Mouse (Mus musculus): Measurements from ENCODE around the gene Arf6.
"Not testable (repeated sequence)": the region's sequence is repeated elsewhere in the genome, so short reads cannot be mapped to it uniquely, and the experiment has no call there.

Arf6 gene

DNA sequence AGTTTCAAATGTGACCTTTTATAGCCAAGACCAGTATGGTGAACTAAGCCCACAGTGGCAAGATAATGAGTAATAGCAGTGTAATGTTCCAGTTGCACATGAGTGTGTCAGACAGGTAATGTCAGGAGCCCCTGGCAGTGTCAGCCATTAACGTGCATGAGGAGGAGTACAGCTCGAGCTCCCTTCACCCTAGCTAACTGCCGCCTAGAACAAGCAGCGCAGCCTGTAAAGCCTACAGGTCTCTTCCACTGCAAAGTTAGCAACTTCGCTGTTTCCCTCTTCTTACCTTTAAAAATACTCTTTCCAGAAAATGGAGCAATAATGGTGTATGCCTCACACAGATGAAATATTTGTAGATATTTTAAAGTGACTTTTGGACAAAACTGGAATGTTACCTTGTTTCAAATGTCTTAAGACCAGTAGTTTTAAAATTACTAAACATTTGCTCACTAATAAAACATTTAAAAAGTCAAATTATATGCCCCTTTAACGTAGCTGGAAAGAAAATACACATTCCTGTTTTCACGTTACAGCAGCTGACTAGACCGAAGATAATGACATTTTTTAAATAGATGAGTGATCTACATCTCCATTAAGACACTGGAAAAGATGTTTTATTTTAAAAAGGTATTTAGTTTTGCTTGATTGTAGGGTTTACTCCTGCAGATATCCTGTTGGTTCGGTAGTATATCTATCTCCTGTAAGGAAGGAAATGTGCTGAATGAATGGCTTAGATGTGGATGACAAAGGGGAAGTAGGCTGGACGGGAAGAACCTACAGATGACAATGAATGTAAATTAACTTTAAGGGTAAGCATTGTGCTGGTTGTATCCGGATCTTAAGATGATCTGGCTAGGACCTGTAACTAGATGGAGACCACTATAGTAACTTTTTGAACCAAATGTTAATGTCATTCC lies 2.2 kb downstream of the Arf6 start:
- DNase-seq (ENCODE audit: low spot score): no peak

GRCm38 (mm10) chr12:69376132-69376531 lies 4.2 kb downstream of the Arf6 start:
- DNase-seq (ENCODE audit: low spot score): no peak

DNA sequence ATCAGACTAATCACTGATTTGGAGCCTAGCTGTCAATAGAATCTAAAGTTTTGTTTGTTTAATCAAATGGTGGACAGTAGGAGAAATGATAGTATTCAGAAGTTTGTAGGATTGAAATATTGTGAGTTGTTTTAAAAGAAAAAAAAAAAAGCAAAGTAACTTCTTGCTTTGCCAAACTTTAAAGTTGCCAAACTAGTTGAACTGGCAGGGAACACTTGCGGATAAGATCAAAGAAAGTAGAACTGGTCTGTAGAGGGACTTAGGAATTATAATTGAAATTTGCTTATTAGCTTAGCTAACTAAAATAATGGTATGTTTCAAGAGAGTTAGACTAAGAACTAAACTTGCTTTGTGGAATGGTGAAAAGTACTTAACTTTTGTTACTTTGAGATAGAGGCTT lies 5.2 kb downstream of the Arf6 start:
- DNase-seq (ENCODE audit: low spot score): no peak

DNA sequence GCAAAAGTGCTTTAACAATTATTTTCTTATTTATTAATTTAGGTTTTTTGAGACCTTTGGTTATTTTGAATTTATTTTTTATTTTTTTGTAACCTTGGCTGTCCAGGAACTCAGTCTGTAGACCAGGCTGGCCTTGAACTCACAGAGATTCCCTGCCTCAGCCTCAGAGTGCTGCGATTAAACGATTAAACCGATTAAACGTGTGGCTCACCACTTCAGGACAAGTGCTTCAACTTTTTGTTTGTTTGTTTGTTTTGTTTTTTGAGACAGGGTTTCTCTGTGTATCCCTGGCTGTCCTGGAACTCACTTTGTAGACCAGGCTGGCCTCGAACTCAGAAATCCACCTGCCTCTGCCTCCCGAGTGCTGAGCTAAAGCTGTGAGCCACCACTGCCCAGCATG lies 5.7 kb downstream of the Arf6 start:
- not testable (repeated sequence) for DNase-seq (ENCODE audit: low spot score)

GRCm38 (mm10) chr12:69378558-69379454 lies 6.9 kb downstream of the Arf6 start:
- no peak for DNase-seq (ENCODE audit: low spot score)

DNA sequence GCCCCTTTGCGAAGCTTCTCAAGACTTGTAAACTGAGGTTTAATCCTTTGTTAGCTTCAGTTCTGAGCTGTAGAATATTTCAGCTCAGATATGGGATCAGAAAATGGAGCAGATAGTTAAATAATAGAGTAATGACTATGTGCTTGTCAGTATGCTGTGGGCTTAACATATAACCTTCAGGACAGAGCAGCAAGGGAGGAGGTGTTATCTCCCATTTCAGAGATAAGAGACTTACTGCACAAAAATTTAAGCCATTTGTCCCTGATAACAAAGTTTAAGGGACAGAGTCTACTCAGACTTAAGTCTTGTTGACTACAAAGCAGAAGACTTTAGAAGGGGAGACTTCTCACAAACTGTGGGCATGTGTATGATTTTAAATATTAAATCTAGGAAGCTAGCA lies 10.9 kb downstream of the Arf6 start:
- DNase-seq (ENCODE audit: low spot score): no peak

- no peak for DNase-seq (ENCODE audit: low spot score)
Observed at GRCm38 (mm10) chr12:69384606-69385005, 12.7 kb downstream of the Arf6 start.

DNA sequence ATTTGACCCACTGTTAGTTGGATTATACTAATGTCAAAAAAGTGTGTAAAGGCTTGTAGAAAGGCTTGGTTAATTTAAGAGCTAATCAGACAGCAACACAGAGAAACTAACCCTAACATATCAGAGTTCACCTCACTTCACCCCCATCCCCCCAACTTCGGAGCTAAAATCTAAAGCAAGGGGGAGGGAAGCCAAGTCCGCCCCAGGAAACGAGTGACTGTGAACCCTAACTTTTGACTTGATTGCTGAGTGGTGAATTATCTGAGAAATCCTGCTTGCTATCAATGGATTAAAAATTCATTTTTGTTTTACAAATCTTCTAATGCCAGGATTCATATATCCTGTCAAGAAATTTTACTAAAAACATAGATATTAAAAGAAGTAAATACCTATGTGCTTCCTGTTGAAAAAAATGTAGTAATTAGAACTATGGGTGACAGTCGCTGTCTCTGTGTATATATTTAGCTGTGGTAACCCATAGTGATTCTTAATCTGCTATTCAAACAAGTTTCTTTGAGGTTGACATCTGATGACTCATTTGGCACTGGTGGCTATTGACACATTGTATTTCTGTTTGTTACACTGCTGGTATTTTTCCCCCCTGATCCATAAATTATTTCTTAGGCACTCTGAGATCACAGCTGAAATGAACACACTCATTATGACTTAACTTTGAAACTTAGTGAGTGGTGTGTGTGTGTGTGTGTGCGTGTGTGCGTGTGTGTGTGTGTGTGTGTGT lies 13.8 kb downstream of the Arf6 start:
- no peak for DNase-seq (ENCODE audit: low spot score)

GRCm38 (mm10) chr12:69386281-69386732 lies 14.4 kb downstream of the Arf6 start:
- not testable (repeated sequence) for DNase-seq (ENCODE audit: low spot score)

- DNase-seq (ENCODE audit: low spot score): no peak
Observed at GRCm38 (mm10) chr12:69388321-69388869, 16.4 kb downstream of the Arf6 start.

DNA sequence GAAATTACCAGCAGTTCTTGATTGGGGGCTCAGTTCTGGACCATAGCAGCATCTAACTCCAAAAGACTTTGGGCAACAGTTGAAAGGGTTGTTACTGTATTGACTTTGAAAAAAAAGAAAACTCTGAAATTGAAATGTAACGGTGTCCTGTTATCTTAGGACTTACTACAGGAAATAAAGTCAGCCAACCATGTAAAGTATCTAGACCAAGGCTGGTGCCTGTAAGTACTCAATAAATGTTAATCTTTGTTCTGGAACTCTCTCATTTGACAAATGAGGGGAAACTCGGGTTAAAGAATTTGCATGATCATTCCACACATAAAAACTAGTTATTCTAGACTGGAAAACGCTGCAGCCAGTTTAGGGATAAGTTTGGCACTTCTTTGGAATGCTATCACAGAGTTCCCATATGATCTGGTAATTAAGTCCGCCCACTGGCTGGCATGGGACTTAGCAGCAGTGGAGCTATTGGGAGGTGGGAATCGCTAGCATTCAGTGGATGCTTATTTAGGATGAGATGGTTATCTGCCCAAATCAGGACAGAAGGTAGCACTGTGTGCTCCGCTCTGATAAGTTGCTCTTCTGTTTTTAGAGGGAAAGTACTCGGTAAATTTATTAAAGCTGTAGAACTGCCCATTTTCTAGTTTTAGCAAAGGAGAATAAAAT lies 17.5 kb downstream of the Arf6 start:
- DNase-seq (ENCODE audit: low spot score): no peak

DNA sequence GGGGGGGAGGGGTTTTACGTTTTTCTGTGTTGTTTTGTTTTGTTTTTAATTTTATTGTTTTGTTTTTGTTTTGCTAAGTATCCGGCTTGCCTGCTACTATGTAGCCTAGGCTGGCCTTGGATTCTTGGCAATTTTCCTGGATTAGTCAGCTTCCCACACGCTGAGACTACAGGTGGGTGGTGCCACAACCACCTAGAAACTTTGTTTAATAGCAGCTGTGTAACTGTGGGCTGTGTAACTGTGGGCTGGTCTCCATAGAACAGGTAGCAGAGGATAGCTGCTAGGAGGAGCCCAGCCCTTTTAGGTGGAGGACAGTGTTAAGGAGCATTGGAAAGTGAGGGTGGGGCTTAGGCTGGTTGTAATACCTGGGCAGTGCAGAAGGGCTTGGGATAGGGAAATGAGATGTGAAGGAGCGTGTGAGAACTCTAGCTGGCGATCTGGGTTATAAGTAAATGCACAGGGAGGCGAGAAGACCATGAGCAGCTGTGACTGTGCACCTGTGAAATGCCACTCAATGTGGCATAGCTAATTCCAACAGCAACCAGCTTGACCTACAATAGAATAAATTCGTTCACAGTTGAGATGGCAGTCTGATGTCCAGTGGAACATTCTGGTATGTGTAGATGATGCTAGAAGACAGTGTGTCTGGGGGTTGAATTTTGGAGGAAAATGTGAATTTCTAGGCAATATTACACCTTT lies 18.2 kb downstream of the Arf6 start:
- DNase-seq (ENCODE audit: low spot score): no peak

DNA sequence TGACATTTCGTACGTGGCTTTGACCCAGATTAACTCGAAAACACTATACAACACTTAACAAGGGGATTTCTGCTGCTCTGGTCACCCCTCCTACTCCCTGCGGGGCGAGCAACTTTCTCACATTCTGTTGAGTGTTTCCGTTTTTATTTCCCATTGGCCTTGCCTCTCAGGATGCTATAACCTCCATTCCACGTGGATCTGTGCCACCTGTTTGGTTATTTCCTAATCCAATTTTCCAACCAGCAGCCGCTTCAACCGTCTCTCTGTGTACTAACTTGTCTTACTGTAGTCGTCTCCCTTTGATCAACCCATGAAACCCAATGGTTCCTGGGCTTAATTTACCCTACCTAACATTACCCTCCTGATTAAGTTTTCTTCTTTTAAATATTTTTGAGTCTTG lies 21.1 kb downstream of the Arf6 start:
- DNase-seq (ENCODE audit: low spot score): no peak

DNA sequence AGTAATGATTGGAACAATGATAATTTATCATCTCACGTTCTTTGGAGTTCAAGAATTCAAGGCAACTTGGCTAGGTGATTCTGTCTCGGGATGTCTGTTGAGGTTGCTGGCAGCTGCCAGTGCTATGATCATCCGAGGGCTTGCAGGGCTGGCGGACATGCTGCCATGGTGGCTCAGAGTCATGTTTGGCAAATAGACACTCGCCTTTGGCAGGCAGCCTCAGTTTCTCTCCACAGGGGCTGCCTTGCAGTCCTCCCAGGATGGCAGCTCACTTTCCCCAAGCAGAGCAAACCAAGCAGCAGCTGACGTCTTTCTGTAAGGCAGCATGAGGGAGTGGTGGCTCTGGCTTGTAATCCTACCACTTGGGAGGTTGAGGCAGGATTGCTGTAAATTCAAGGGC lies 22.5 kb downstream of the Arf6 start:
- DNase-seq (ENCODE audit: low spot score): no peak

- DNase-seq (ENCODE audit: low spot score): no peak
Observed at GRCm38 (mm10) chr12:69400367-69400766, 28.4 kb downstream of the Arf6 start.

DNA sequence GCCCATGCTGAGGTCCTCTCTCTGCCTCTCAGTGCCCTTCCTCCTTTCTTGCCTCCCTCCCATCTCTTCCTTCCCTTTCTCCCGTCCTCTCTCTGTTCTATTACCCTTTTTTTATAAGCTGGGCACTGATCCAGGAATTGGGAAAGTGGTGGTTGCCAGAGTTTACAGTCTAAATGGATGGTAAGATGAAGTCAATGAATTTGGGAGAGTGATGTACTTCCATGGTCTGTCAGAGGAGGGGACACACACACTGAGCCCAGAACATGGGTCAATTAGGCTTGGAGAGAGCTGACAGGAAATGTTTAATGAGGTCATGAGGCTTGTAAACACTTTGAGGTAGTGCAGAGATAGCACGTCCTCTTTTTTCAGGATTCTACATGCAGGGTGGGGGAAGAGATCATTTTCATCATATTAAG lies 28.9 kb downstream of the Arf6 start:
- no peak for DNase-seq (ENCODE audit: low spot score)

DNA sequence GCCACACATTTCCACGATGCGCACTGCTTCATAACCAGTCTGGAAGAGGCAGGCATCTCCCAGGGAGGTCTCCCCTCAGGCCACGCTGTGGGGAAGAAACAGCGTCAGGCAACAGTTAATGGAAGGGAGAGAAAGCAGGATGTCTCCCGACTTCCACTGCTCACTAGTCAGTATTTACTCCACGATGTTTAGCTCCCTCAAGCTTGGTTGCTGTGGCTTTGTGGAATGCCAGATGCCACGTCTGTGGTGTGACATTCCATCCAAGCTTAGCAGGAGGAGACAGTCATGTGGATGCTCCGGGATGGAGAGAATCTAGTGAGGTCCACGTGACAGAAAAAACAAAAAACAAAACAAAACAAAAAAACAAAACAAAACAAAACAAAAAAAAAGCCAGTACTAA lies 30.1 kb downstream of the Arf6 start:
- DNase-seq (ENCODE audit: low spot score): no peak

DNA sequence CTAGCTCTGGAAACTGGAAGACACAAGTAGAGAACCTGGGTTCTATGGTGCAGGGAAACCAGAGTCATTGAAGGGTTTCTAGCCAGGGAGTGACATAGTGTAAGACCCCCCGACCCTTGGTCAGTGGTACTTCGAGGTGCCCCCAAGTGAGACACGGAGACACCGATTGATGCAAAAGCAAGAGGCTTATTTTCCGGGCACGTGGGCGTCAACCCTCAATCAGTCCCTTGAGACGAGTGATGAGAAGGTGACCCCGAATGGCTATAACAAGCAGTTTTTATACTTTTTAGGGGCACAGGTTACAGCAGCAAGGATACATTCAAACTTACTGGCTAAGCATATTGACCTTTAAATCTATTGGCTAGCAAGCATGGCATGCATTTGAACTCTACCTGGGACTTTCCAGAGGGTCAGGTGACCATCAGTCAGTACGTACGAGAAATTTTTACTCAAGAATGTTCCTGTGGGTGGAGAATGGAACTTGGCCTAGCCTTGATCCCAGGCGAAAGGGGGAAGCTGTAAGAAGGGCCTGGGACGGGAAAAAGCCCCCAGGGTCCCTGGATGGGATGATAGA lies 30.7 kb downstream of the Arf6 start:
- no peak for DNase-seq (ENCODE audit: low spot score)

DNA sequence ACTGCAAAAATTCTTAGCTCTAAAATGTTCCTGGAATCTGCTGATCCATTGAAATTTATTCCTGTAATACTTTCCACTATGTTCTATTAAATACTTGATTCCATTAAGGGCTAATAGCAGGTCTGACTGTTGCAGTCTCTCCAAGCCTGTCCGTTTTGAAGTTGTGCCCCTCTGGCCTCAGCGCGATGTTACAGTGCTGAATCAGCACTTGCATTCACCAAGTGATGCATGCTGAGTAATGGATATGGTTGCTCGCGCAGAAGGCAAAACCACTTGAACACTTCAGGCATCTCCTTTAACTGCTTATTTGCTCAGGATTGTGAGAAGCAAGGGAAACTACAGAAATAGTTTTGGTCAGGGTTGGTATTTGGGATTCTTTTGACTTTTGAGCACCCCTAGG lies 38.8 kb downstream of the Arf6 start:
- no peak for DNase-seq (ENCODE audit: low spot score)

GRCm38 (mm10) chr12:69411936-69412335 lies 40.0 kb downstream of the Arf6 start:
- no peak for DNase-seq (ENCODE audit: low spot score)

Measured in urinary bladder, postnatal 25 days (tissue).